Mouse (Mus musculus) E14TG2a.4 (cell line): Measurements from ENCODE around the gene Gstz1.

ENCODE experiments used
- CTCF ChIP-seq: conservative IDR thresholded peaks from 2 replicates; pipeline ENCODE4 v1.5.1; 2014; ENCODE audit warnings: low read length
- NANOG ChIP-seq: IDR thresholded peaks from 2 replicates; pipeline ENCODE4 v1.6.1; 2014; ENCODE audit warnings: borderline replicate concordance, low read length, mixed read lengths

DNA sequence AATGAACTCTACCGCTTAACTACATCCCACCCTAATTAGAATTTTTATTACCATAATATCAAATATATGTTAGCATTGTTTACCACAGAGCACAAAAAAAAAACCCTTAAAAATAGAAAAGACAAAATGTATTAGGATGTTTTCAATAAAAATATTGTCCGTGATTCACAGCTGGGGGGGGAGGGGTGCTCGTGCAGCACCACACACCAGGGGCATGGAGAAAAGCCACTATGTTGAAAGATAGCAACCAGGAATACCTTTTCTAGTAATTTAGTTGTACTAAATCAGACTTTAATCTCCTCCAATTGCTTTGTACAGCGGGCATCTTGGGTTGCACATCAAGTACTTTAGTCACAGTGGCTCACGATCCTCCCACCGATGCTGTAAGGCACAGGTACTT is 51.8 kb downstream of the Gstz1 start:
- TF ChIP-seq CTCF (no peak), NANOG (no peak)
